Mouse (Mus musculus) mesoderm, embryonic 11.5 days (tissue): ENCODE data around the gene Kif7.
A peak's percentile ranks its signal among the peaks of the same experiment; 100 is the strongest.

Experiments used
- DNase-seq: peaks from one replicate; pipeline ENCODE4 v3.0.0-alpha.2; 2012; ENCODE audit warnings: low read depth, low spot score

The Kif7 gene

GRCm38 (mm10) chr7:79715187-79715981, at the start of gene Kif7:
Gene Kif7 (minus strand): TSS chr7:79715720.
- DNase-seq = peak; percentile 93

GRCm38 (mm10) chr7:79762106-79762505, 46.6 kb upstream of the Kif7 start:
- no peak for DNase-seq

DNA sequence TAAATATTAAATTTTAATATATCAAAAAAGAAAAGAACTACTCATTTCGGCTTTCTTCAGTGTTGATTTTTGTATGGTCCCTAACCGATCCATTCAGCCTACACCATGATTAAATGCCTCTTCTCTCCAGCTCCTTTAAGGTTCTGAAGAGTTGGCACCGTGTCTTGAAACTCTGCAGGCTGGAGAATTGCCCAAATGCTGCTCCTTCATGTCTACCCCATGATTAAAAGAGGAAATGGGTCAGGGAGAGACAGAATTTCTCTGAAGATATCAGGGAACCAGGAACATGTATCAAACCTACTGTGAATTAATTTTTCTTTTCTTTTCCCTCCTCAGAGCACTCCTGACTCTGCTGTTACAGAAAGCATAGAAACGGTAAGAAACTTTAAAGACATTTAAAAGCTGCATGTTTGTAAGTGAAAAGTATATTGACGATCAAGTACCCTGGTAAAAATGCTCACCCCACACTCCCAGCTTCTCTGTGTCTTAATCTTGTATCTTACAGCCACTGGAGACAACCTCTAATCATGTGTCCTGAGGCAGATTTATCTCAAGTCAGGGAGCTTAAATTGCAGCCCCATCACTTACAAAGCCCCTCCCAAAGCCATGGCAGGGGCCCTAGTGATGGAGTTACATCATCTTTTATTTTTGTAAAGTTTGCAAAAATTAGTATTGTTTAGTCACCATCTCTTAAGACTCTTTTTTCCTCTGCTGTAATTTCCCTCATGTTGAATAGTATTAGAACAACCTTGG, 45.8 kb upstream of the Kif7 start:
- DNase-seq = no peak

GRCm38 (mm10) chr7:79759766-79760165, 44.2 kb upstream of the Kif7 start:
- DNase-seq = no peak

- no peak for DNase-seq
Observed at GRCm38 (mm10) chr7:79758176-79758575, 42.7 kb upstream of the Kif7 start.

DNA sequence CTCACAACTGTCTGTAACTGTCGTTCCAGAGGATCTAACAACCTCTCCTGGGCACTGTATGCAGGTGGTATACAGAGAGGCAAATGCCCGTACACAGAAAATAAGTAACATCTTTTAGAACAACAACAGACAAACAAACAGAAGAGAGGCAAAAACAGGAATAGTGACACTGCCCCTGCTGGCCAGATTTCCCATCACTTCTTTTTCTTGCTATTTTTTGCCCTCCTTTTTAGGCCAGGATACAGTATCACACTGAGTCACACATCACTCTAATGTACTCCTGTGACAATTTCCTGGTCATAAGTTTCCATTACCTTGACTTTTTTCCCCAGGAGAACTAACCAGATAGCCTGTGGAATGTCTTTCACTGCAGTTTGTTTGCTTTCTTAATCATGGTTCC, 40.8 kb upstream of the Kif7 start:
- no peak for DNase-seq

- no peak for DNase-seq
Observed at GRCm38 (mm10) chr7:79749511-79749910, 34.0 kb upstream of the Kif7 start.

GRCm38 (mm10) chr7:79747659-79748058, 32.1 kb upstream of the Kif7 start:
- no peak for DNase-seq

GRCm38 (mm10) chr7:79744585-79744984, 29.1 kb upstream of the Kif7 start:
- no peak for DNase-seq

DNA sequence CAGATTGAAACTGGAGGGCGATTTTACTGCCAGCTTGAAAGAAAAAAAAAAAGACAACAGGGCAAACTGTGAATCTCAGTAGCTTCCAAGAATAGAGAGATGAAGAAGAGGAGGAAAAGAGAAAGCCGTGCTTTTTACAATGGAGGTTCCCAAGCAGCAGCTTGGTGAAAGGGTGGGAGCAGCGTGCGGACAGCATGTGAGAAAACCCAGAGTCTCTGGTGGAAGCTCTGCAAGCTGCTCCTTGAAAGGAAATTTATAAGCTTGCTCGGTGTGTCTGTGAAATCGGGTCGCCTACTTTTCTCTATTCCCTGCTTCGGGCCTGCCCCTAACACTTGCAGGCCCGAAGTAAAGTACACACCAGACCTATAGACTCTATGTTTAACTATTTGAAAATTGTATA, 28.5 kb upstream of the Kif7 start:
- DNase-seq = no peak

- peak; percentile 81 for DNase-seq
Observed at GRCm38 (mm10) chr7:79742659-79743536, 27.4 kb upstream of the Kif7 start, which contains the start of the genes Pex11a and Wdr93. Gene Pex11a (minus strand): TSS chr7:79743131. Gene Wdr93 (plus strand): TSS chr7:79743163.

DNA sequence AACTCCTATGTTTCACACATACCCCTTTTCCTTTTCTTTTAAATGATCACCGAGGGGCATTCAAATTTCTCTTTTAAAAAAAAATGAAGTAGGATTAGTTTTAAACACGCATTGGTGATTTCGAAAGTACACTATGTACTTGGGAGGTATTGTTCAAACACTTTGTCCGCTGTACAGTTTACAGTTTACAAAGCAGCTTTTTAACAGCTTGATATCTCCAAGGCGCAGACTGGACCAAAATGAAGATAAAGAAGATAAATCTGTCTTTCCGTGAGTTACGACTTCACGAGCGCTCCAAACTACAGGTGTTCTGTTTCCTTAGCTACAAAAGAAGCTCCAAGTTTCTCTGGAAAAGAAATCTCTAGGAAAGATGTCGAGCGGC, 26.7 kb upstream of the Kif7 start:
- DNase-seq = no peak

DNA sequence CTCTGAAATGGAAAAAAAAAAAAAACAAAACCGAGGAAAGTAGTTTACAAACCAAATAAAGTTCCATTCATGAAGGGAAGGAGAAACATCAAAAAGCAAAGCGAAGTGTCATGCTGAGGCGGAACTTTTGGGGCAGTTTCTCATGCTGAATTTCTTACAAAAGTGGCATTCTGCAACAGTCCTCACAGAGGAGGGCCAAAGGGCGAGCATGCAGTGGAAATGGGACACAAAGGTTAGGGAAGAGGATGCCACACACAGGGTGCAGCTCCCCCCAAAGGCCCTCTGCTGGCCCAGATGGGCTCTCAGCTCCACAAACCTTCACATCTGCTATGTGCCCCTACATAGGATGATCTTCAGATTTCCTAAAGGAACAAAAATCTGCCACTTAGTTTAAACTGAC, 24.8 kb upstream of the Kif7 start:
- DNase-seq = no peak

- no peak for DNase-seq
Observed at GRCm38 (mm10) chr7:79738913-79739312, 23.4 kb upstream of the Kif7 start.

DNA sequence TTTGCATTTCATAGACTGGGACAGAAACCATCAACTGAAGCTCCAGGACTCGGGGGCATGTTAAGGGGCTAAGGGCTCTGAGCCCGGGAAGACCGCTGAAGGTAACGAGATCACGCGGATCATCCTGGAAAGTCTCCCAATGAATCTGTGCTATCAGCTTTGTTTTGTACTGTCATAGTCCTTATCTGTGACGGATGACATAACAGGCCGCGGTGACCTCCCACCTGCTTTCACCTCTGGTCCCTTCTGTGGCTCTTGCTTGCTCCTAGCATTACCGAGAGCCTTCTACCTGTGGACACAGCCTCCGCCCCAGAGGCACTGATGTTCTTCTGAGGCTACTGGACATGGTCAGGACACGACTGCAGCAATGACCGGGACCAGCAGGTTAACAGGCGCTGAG, 21.0 kb upstream of the Kif7 start:
- DNase-seq = no peak

DNA sequence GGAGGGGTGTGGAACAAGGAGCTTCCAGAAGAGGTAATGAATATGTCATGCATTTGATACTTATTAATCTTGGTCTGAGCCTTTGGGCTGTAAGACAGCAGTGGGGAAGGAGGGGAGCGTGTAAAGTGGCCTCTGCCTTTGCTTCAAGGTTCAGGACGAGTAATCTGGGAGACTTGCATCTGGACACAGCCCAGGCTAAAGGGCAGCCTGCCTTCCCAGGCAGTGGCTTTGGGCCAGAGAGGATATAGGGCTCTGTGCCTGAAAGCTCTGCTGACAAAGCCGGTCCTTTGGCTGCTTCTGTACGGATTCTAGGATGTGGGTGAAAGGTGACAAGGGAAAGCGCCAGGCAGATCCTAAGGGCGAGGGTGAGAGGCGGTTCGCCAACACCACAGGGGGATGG, 19.0 kb upstream of the Kif7 start:
- no peak for DNase-seq

DNA sequence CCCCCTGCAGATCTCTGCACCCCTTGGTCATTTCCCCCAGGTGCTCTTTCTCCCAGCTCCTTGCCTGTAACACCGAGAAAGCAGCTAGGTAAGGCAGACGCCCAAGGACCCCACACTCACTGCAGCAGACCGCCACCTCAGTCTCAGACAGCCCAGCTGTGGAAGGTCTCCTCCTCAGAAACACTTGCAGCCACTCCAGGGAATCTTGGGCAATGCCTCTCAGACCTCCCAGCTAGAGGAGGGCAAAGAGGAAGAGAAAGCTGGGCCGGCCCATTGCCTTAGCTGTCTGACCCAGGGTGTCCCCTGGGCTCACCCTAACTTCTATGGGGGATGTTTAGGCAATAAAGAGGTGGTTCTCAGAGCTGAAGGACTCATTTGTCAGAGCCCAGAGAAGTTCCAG, 17.1 kb upstream of the Kif7 start, which contains the start of gene Plin1:
Plin1 (minus strand) TSS at position 282 of the 400 bp plus-strand sequence.
- DNase-seq = no peak

GRCm38 (mm10) chr7:79731438-79731837, 15.9 kb upstream of the Kif7 start:
- DNase-seq = no peak

- DNase-seq = no peak
Observed at GRCm38 (mm10) chr7:79729743-79730370, 14.3 kb upstream of the Kif7 start.

DNA sequence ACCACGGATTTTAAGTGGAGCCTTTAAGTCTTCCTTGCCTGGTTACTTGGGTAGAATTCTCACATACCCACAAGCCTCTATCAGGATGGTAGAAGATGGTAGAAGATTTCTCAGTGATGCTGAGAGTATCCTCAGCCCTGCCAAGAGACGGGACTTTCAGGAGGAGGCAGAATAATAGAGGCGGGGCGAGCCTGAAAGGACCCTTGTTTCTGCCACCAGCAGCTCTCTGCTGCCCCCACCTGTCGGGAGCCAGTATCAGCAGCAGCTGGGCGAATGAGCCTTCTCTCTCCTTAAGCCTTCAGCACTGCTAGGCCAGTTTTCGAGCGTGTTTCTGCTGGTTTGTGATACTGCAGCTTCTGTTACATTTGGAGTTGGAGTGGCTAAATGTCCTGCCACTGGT, 13.6 kb upstream of the Kif7 start:
- peak; percentile 83 for DNase-seq

DNA sequence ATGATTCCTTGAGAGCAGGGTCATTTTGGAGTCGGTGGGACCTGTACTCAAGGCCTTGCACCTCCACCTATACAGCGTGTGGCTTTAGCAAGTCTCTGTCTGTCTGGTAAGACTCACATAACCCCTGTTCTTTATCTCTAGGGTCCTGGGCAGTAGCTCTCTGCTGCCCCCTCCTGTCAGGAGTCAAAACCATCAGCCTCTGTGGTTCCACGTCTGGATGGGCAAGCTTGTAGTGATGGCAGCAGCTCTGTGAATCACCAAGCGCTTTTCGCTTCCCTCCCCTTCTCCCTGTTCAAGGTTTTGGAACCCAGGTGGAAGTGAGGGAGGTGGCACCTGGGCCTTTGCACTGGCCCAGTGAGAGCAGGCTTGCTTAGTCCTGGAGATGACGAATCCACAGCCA, 12.7 kb upstream of the Kif7 start:
- peak; percentile 81 for DNase-seq
